Mouse (Mus musculus) stomach, embryonic 16.5 days (tissue): ENCODE data around the gene Olfr1416. TPM values are rescaled to one million over a fixed set of nuclear protein-coding genes. Genes with fewer than 3 reads are reported as not detected.

Source experiments
- ATAC-seq: fragments of 200-750 bp; cut with Nextera tagmentation; 2 replicates; pipeline ENCODE4 v1.8.0; 2017; ENCODE audit warnings: moderate number of reproducible peaks, moderate TSS enrichment; ENCODE audit not compliant: insufficient read depth, low FRiP score
- H3K27ac ChIP-seq: fragments of 300-500 bp; sonication (generic); 2 replicates; pipeline ENCODE4 v1.5.1; 2014; ENCODE audit warnings: low read length
- H3K27me3 ChIP-seq: fragments of 300-500 bp; sonication (generic); 2 replicates; pipeline ENCODE4 v1.6.1; 2014; ENCODE audit warnings: low read length, control low read depth, mixed read lengths; ENCODE audit not compliant: control insufficient read depth, insufficient read depth
- H3K36me3 ChIP-seq: fragments of 300-500 bp; sonication (generic); 2 replicates; pipeline ENCODE4 v1.6.1; 2014; ENCODE audit warnings: low read length; ENCODE audit not compliant: control insufficient read depth, insufficient read depth
- H3K4me1 ChIP-seq: fragments of 300-500 bp; sonication (generic); 2 replicates; pipeline ENCODE4 v1.6.1; 2014; ENCODE audit warnings: low read length, control low read depth, mixed read lengths; ENCODE audit not compliant: control insufficient read depth, insufficient read depth
- H3K4me2 ChIP-seq: fragments of 300-500 bp; sonication (generic); 2 replicates; pipeline ENCODE4 v1.6.1; 2014; ENCODE audit warnings: low read depth, low read length, mixed read lengths
- H3K4me3 ChIP-seq: fragments of 300-500 bp; sonication (generic); replicated peaks from 2 replicates; pipeline ENCODE4 v1.5.1; 2014; ENCODE audit warnings: mild to moderate bottlenecking, low read length
- H3K9ac ChIP-seq: fragments of 300-500 bp; sonication (generic); 2 replicates; pipeline ENCODE4 v1.6.1; 2014; ENCODE audit warnings: low read length
- H3K9me3 ChIP-seq: fragments of 300-500 bp; sonication (generic); replicated peaks from 2 replicates; pipeline ENCODE4 v1.6.1; 2016; ENCODE audit warnings: low read length, control low read depth; ENCODE audit not compliant: control insufficient read depth
- WGBS: fragments of 180-500 bp; shearing (Covaris S2); extraction: QIAGEN DNeasy Blood & Tissue Kit; methylation state at CpG from one replicate; pipeline ENCODE4 v1.1.7; 2014; 5-methylcytosine and 5-hydroxymethylcytosine counted together
- microRNA-seq: library from miRNA; unstranded; fragments of <30 nt; microRNA quantifications from one replicate; pipeline ENCODE4, GENCODE M21; 2016
- polyA plus RNA-seq: library from polyadenylated mRNA; unstranded; fragments of >200 nt; fragmentation: Nextera tagmentation; extraction: Ambion mirVana; gene quantifications from 2 replicates; pipeline ENCODE4 v1.2.1, GENCODE M21; 2015

Olfr1416 gene
- polyA plus RNA-seq, 1 experiment from 2014 or later: not detected

DNA sequence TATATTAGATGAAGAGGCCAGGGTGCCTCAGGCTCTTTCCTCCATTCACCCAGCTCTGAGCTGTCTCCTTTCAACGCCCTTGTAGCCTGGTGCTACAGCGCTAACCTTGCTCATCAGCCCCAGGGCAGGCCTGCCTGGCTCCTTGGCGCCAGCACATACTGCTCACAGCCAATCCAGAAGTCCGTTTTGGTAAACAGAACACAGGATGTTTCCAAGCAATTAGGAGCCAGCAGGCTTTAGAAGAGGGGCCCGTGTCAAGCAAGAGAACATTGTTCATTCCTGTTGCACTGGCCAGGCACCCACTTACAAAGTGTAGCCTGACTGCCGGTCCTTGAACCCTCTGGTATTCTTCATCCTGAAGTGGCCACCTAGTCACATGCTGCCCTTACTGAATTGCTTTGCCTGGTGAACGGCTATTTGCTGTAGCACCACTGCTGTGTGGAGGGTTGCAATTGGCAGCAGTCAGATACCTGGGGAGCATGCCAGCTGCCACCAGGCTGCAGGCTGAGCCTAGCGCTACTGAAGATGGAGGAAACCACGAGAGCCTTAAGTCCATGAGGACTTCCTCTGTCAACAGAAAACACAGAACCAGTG is 47.1 kb downstream of the Olfr1416 start:
- Histone ChIP-seq H3K36me3 (0 out of 2 replicates have a peak, but pooled peaks cover 11% of the 10 kb centered on the region), H3K4me3 (no peak overlapping the region), H3K27me3 (no peaks in the 10 kb centered on the region), H3K27ac (peak overlapping the region; percentile 34; the same call in 1 of the 2 replicates), H3K9ac (no peak overlapping the region), H3K4me2 (no peak overlapping the region), H3K9me3 (no peaks in the 10 kb centered on the region), H3K4me1 (peaks cover 11% of the 10 kb centered on the region)
- ATAC-seq: peak; percentile 42; the same call in 1 of the 2 replicates
- WGBS: 26% methylated on average over 9 of the region's 9 CpGs

DNA sequence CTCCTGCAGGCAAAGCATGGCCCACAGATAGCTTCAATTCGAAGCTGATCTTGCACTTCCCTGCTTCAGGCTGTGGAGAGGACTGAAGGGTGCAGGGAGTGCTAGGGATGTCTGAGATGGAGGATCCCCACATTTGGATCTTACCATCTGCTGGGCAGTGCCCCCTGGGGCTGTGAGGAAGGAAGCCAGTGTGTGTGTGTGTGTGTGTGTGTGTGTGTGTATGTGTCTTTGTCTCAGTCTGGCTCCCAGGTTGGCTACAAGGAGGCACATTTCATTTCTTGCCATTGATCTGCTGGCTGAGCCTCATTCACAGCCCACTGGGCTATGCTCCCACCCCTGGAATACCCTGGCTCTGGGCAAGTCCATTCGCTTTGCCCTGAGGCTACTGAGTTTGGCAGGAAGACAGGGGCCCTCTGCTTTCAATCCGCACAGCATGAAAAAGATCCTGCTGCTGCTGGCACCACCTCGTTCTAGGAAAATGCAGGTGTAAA is 48.0 kb downstream of the Olfr1416 start:
- Histone ChIP-seq H3K27me3 (no peaks in the 10 kb centered on the region), H3K36me3 (0 out of 2 replicates have a peak, but pooled peaks cover 7% of the 10 kb centered on the region), H3K4me2 (no peak overlapping the region), H3K27ac (no peak overlapping the region), H3K9ac (no peak overlapping the region), H3K4me3 (no peak overlapping the region), H3K4me1 (peaks cover 11% of the 10 kb centered on the region), H3K9me3 (no peaks in the 10 kb centered on the region)
- 60% methylated on average over 4 of the region's 4 CpGs for WGBS
- ATAC-seq: no peak

DNA sequence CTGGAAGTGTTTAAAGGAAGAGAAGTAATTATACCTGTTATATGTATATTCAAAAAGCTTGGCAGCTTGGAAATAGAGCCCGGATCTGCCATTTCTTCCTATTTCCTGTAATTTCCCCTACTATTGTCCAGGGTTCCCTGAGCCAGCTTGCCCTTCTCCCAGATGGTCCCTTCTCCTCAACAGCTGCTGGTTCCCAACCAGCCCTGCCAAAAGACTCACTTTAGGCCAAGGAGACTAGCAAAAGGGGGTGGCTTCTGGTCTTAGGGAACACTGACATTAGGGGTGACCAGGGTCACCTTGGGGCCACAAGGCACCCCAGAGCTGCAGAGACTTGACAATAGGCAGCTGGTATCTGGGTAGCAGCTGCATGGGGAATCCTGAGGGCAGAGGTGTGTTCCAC is 49.9 kb downstream of the Olfr1416 start:
- Histone ChIP-seq H3K4me1 (peaks cover 11% of the 10 kb centered on the region), H3K4me3 (no peak overlapping the region), H3K4me2 (no peak overlapping the region), H3K27me3 (no peaks in the 10 kb centered on the region), H3K9me3 (no peaks in the 10 kb centered on the region), H3K9ac (no peak overlapping the region), H3K27ac (no peak overlapping the region), H3K36me3 (0 out of 2 replicates have a peak, but pooled peaks cover 7% of the 10 kb centered on the region)
- ATAC-seq: no peak
- 83% methylated on average over 1 of the region's 1 CpGs for WGBS

DNA sequence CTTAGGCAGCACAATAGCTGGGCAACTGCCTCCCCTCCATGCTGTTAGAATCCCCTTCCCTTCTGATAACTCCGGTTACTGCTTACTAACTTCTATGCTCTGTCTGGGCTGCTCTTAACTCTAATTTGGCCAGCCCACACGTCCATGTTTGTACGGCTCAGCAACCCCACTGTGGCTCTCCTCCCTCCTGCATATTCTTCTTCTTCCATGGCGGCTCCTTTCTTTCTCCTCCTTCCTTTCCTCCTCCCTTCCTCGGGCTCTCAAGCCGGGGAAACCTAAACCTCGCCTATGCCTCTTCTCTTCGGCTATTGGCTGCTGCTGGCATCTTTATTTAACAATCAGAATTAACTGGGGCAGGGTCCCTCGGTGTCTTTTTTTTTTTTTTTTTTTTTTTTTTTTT is 52.1 kb downstream of the Olfr1416 start:
- Histone ChIP-seq H3K4me3 (no peak overlapping the region), H3K4me1 (peaks cover 5% of the 10 kb centered on the region), H3K4me2 (no peak overlapping the region), H3K9ac (no peak overlapping the region), H3K27me3 (no peaks in the 10 kb centered on the region), H3K36me3 (no peaks in the 10 kb centered on the region), H3K27ac (no peak overlapping the region), H3K9me3 (no peaks in the 10 kb centered on the region)
- ATAC-seq: no peak
- WGBS: 64% methylated on average over 9 of the region's 9 CpGs

DNA sequence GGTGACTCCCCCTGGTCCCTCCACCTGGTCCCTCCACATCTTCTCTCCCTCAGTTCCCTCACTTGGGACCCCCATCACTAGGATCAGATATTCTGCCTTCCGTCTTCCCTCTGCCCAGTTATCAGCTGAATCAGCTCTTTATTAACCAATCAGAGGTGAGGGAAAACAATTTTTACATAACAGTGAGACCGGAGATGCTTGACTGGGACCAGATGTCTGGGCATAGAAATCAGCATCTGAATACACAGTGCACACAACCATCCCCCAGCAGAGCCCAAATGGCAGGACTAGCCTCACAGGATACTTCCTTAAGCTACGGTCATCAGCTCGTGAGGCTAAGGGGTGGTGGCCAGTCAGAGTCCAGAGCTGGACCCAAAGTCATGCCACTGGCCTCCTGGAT is 52.8 kb downstream of the Olfr1416 start:
- WGBS: 68% methylated on average over 4 of the region's 4 CpGs
- Histone ChIP-seq H3K36me3 (no peaks in the 10 kb centered on the region), H3K27me3 (no peaks in the 10 kb centered on the region), H3K4me3 (no peak overlapping the region), H3K9me3 (no peaks in the 10 kb centered on the region), H3K9ac (no peak overlapping the region), H3K4me2 (no peak overlapping the region), H3K4me1 (no peaks in the 10 kb centered on the region), H3K27ac (no peak overlapping the region)
- ATAC-seq: no peak

DNA sequence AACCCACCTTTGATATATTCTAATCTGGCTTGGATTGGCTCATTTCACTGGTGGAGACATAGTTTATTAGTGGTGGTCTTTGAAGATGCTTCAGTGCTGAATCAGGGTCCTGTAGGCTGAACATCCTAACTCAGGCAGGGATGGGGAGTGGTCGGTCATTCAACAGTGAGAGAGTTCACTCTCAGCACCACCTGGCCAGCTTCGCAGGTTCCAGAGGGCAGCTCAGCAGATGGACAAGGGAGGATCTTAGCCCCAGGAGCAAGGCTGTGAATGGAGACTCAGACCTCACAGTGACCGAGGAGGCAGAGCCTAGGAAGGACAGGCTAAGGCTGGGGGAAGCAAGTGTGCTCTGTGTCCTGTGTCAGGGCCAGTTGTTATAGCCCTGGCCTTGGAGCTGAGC is 53.5 kb downstream of the Olfr1416 start:
- Histone ChIP-seq H3K4me1 (no peaks in the 10 kb centered on the region), H3K27me3 (no peaks in the 10 kb centered on the region), H3K9me3 (no peaks in the 10 kb centered on the region), H3K36me3 (no peaks in the 10 kb centered on the region), H3K27ac (no peak overlapping the region), H3K4me3 (no peak overlapping the region), H3K4me2 (no peak overlapping the region), H3K9ac (no peak overlapping the region)
- WGBS: 82% methylated on average over 3 of the region's 3 CpGs
- ATAC-seq: no peak

DNA sequence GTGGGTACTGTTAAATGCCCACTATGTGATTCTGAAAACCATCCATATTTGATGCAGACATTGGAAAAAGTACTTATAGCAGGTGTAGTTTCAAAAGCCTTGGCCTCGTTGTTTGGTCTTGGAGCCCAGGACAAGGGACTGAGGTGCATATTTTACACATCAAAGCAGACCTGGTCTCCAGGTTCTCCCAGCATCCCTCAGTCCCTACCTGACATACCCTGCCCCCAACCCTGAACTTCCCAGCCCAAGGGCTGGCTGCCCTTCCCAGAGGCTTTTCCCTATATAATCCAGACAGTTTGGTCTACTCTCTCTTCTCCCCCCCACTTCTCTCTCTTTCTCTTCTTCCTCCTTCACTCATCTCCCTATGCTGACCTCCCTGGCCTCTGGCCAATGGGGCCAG is 53.9 kb downstream of the Olfr1416 start:
- no peak overlapping the region for H3K9ac ChIP-seq
- ATAC-seq: no peak
- no peaks in the 10 kb centered on the region for H3K36me3 ChIP-seq
- H3K4me1 ChIP-seq: no peaks in the 10 kb centered on the region
- no peaks in the 10 kb centered on the region for H3K9me3 ChIP-seq
- no peak overlapping the region for H3K4me2 ChIP-seq
- WGBS: 84% methylated on average over 1 of the region's 1 CpGs
- no peak overlapping the region for H3K4me3 ChIP-seq
- H3K27ac ChIP-seq: no peak overlapping the region
- no peaks in the 10 kb centered on the region for H3K27me3 ChIP-seq

Small RNAs within 50 kb of the gene (microRNA-seq; reads per million reads assigned to microRNA genes)
- gene Mir6900: 2.0 reads per million, percentile 7 among the genes with 10 or more reads in this experiment

Other genes starting within 250 kb of the Olfr1416 start
- 289 and 292 TPM in 2 replicates for gene Ndufa10, start 11.3 kb downstream of the Olfr1416 start, polyA plus RNA-seq
- not detected in 2 replicates for gene Olfr1415, start 11.0 kb upstream of the Olfr1416 start, polyA plus RNA-seq
- not detected in 2 replicates for gene Olfr1414, start 33.5 kb upstream of the Olfr1416 start, polyA plus RNA-seq
- not detected in 2 replicates for gene Olfr1413, start 86.2 kb upstream of the Olfr1416 start, polyA plus RNA-seq
- not detected in 2 replicates for gene Olfr1412, start 100.7 kb upstream of the Olfr1416 start, polyA plus RNA-seq
- gene Olfr1411, start 109.3 kb upstream of the Olfr1416 start, polyA plus RNA-seq: not detected in 2 replicates
- not detected in 2 replicates for gene Olfr1410, start 120.7 kb upstream of the Olfr1416 start, polyA plus RNA-seq
- not detected in 2 replicates for gene Olfr12, start 132.7 kb upstream of the Olfr1416 start, polyA plus RNA-seq
- 335 and 376 TPM in 2 replicates for gene Cops9, start 156.9 kb upstream of the Olfr1416 start, polyA plus RNA-seq
- 0.19 TPM in 1 of 2 replicates, not detected in the other for gene Otos, start 163.7 kb upstream of the Olfr1416 start, polyA plus RNA-seq